ENCODE assay signal across 8 mouse cellular contexts in genomic region chr7:4119976-4120921, GRCm38 (mm10). TPM values are rescaled to one million over a fixed set of nuclear protein-coding genes. Genes with fewer than 3 reads are reported as not detected.
DNase-seq lines count a peak whose midpoint lies in the region; ATAC-seq lines count a peak whose summit lies in the region.

No protein-coding gene starts in this region.

- WGBS in kidney, embryonic 16.5 days: 17% methylated on average over 19 of the region's 19 CpGs
- WGBS in embryonic facial prominence, embryonic 13.5 days: 14% methylated on average over 19 of the region's 19 CpGs
- 15% methylated on average over 18 of the region's 19 CpGs for WGBS in liver, embryonic 12.5 days (ENCODE audit: insufficient replicate concordance)

- H3K27ac ChIP-seq in kidney, embryonic 16.5 days (ENCODE audit: low read length): no peak overlapping the region
- no peak overlapping the region; the same call in 1 of the 2 replicates for H3K27ac ChIP-seq in embryonic facial prominence, embryonic 13.5 days
- H3K27ac ChIP-seq in liver, embryonic 12.5 days: no peak overlapping the region

- no peak for DNase-seq in kidney, postnatal 14 days
- peak; percentile 75 for DNase-seq in layer of hippocampus, adult 9-11 months
- DNase-seq in retina, postnatal 1 day: peak; percentile 90
- DNase-seq in gastrocnemius, adult 8-10 months (ENCODE audit: low spot score in 2 of 2): no peak
- no peak for DNase-seq in adrenal gland, postnatal 14 days

- H3K4me3 ChIP-seq in kidney, embryonic 16.5 days (ENCODE audit: low read length): peak overlapping the region; percentile 50
- H3K4me3 ChIP-seq in embryonic facial prominence, embryonic 13.5 days: peak overlapping the region; percentile 49
- no peak overlapping the region for H3K4me3 ChIP-seq in liver, embryonic 12.5 days

- H3K4me2 ChIP-seq in kidney, embryonic 16.5 days (replicated peaks; ENCODE audit: low read depth, low read length): peak overlapping the region; percentile 67
- peak overlapping the region; percentile 78 for H3K4me2 ChIP-seq in embryonic facial prominence, embryonic 13.5 days
- no peak overlapping the region; the same call in 1 of the 2 replicates for H3K4me2 ChIP-seq in liver, embryonic 12.5 days

- H3K27me3 ChIP-seq in kidney, embryonic 16.5 days (ENCODE audit: insufficient read depth, low read length): peaks cover 31% of the 10 kb centered on the region
- H3K27me3 ChIP-seq in embryonic facial prominence, embryonic 13.5 days: peaks cover 35% of the 10 kb centered on the region
- H3K27me3 ChIP-seq in liver, embryonic 12.5 days (replicated peaks): peaks cover 68% of the 10 kb centered on the region

- no peak for ATAC-seq in kidney, embryonic 16.5 days (ENCODE audit: low FRiP score, low TSS enrichment)
- ATAC-seq in embryonic facial prominence, embryonic 13.5 days (ENCODE audit: insufficient number of reproducible peaks, insufficient read depth, low FRiP score, low TSS enrichment, low read depth): no peak
- ATAC-seq in liver, embryonic 12.5 days: no peak

- no peaks in the 10 kb centered on the region for H3K9me3 ChIP-seq in kidney, embryonic 16.5 days (ENCODE audit: low read length)
- H3K9me3 ChIP-seq in embryonic facial prominence, embryonic 13.5 days: no peaks in the 10 kb centered on the region
- H3K9me3 ChIP-seq in liver, embryonic 12.5 days (replicated peaks): no peaks in the 10 kb centered on the region

- H3K9ac ChIP-seq in kidney, embryonic 16.5 days (replicated peaks; ENCODE audit: low read length): no peak overlapping the region
- peak overlapping the region; percentile 68 for H3K9ac ChIP-seq in embryonic facial prominence, embryonic 13.5 days
- H3K9ac ChIP-seq in liver, embryonic 12.5 days: no peak overlapping the region

- peaks cover 15% of the 10 kb centered on the region for H3K4me1 ChIP-seq in kidney, embryonic 16.5 days (ENCODE audit: insufficient read depth, low read length)
- peaks cover 30% of the 10 kb centered on the region for H3K4me1 ChIP-seq in embryonic facial prominence, embryonic 13.5 days
- H3K4me1 ChIP-seq in liver, embryonic 12.5 days: peaks cover 12% of the 10 kb centered on the region

- H3K36me3 ChIP-seq in kidney, embryonic 16.5 days (ENCODE audit: insufficient read depth, low read length): no peaks in the 10 kb centered on the region
- H3K36me3 ChIP-seq in embryonic facial prominence, embryonic 13.5 days: no peaks in the 10 kb centered on the region
- H3K36me3 ChIP-seq in liver, embryonic 12.5 days: no peaks in the 10 kb centered on the region

RNA-seq across cellular contexts. Expression of gene Ttyh1, which starts 1.0 kb away (rescaled TPM):
- 2.4 and 2.7 TPM in 2 replicates for polyA plus RNA-seq in kidney, embryonic 16.5 days (2015; fragmentation: Nextera tagmentation; extraction: Ambion mirVana)
- polyA plus RNA-seq in embryonic facial prominence, embryonic 13.5 days (2015; fragmentation: Nextera tagmentation; extraction: Ambion mirVana): 3.7 and 5.9 TPM in 2 replicates
- total RNA-seq in gastrocnemius, adult 8-10 months (2022): 1 to 10 TPM in 1 of 4 experiments, under 1 TPM in 3; 0.18 to 1.3 (median 0.75) TPM
- 5.2 and 5.6 TPM in 2 replicates for total RNA-seq in adrenal gland, postnatal 14 days (2021)
- 0.48 and 0.77 TPM in 2 replicates for polyA plus RNA-seq in liver, embryonic 12.5 days (2016; fragmentation: Nextera tagmentation; extraction: Ambion mirVana)

RNA-seq across cellular contexts. Expression of gene Leng8, which starts 16.6 kb away (rescaled TPM):
- polyA plus RNA-seq in kidney, embryonic 16.5 days (2015; fragmentation: Nextera tagmentation; extraction: Ambion mirVana): 59.7 and 74.2 TPM in 2 replicates
- polyA plus RNA-seq in embryonic facial prominence, embryonic 13.5 days (2015; fragmentation: Nextera tagmentation; extraction: Ambion mirVana): 66.7 and 67.8 TPM in 2 replicates
- 10 to 100 TPM; 23.8 to 30.8 (median 25.8) TPM for total RNA-seq in gastrocnemius, adult 8-10 months (2022)
- total RNA-seq in adrenal gland, postnatal 14 days (2021): 97.9 and 129 TPM in 2 replicates
- 39.3 and 44.5 TPM in 2 replicates for polyA plus RNA-seq in liver, embryonic 12.5 days (2016; fragmentation: Nextera tagmentation; extraction: Ambion mirVana)

RNA-seq across cellular contexts. Expression of gene Leng9, which starts 29.9 kb away (rescaled TPM):
- polyA plus RNA-seq in kidney, embryonic 16.5 days (2015; fragmentation: Nextera tagmentation; extraction: Ambion mirVana): 3.6 and 4.3 TPM in 2 replicates
- 4.6 and 5.4 TPM in 2 replicates for polyA plus RNA-seq in embryonic facial prominence, embryonic 13.5 days (2015; fragmentation: Nextera tagmentation; extraction: Ambion mirVana)
- 1 to 10 TPM; 1.8 to 2.4 (median 2.1) TPM for total RNA-seq in gastrocnemius, adult 8-10 months (2022)
- total RNA-seq in adrenal gland, postnatal 14 days (2021): 8.7 and 11.8 TPM in 2 replicates
- 1.2 and 1.5 TPM in 2 replicates for polyA plus RNA-seq in liver, embryonic 12.5 days (2016; fragmentation: Nextera tagmentation; extraction: Ambion mirVana)

RNA-seq across cellular contexts. Expression of gene Cdc42ep5, which starts 44.4 kb away (rescaled TPM):
- 36.5 and 43.2 TPM in 2 replicates for polyA plus RNA-seq in kidney, embryonic 16.5 days (2015; fragmentation: Nextera tagmentation; extraction: Ambion mirVana)
- 66.7 and 71.0 TPM in 2 replicates for polyA plus RNA-seq in embryonic facial prominence, embryonic 13.5 days (2015; fragmentation: Nextera tagmentation; extraction: Ambion mirVana)
- 1 to 10 TPM; 1.5 to 2.2 (median 2.0) TPM for total RNA-seq in gastrocnemius, adult 8-10 months (2022)
- total RNA-seq in adrenal gland, postnatal 14 days (2021): 27.8 and 29.7 TPM in 2 replicates
- polyA plus RNA-seq in liver, embryonic 12.5 days (2016; fragmentation: Nextera tagmentation; extraction: Ambion mirVana): 10.5 TPM in 2 replicates

RNA-seq across cellular contexts. Expression of gene Lair1, which starts 57.2 kb away (rescaled TPM):
- polyA plus RNA-seq in kidney, embryonic 16.5 days (2015; fragmentation: Nextera tagmentation; extraction: Ambion mirVana): 0.90 and 1.4 TPM in 2 replicates
- 0.33 and 0.77 TPM in 2 replicates for polyA plus RNA-seq in embryonic facial prominence, embryonic 13.5 days (2015; fragmentation: Nextera tagmentation; extraction: Ambion mirVana)
- total RNA-seq in gastrocnemius, adult 8-10 months (2022): under 1 TPM in 3 of 4 experiments, not detected in 1; 0.21 to 0.43 (median 0.41) TPM
- 0.59 and 1.8 TPM in 2 replicates for total RNA-seq in adrenal gland, postnatal 14 days (2021)
- 0.81 and 1.0 TPM in 2 replicates for polyA plus RNA-seq in liver, embryonic 12.5 days (2016; fragmentation: Nextera tagmentation; extraction: Ambion mirVana)

Comparison
In these comparisons a context has a peak if more than half of its experiments do, and no peak if none do; other contexts are left out.
1. DNase-seq: peak in layer of hippocampus, adult 9-11 months (single experiment) and retina, postnatal 1 day (single experiment); none in kidney, postnatal 14 days (single experiment), gastrocnemius, adult 8-10 months (0 of 2) and adrenal gland, postnatal 14 days (single experiment).